Mouse (Mus musculus): Measurements from ENCODE around the gene Rab21.
"Not testable (repeated sequence)": the region's sequence is repeated elsewhere in the genome, so short reads cannot be mapped to it uniquely, and the experiment has no call there.

Rab21 gene

DNA sequence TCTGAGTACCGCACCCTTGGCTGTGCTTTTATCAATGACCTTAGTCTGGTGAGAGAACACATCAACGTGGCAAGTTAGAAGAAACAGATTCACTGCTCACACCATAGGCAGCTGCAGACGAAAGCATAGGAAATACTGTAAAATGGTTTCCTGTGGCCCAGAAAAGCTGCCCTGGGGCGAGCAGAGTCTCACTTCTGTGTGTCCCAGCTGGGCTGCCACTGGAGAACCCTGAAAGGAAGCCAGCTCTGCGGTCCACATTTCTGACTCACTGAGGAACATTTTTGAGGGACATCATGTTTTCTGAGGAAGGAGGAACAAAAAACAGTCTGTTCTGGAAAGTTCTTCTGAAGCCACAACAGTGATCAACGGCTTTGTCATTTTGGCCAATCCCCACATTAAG, 13.1 kb upstream of the Rab21 start:
- no peak for DNase-seq (ENCODE audit: low spot score)

- DNase-seq (ENCODE audit: low spot score), result no peak
Measured at GRCm38 (mm10) chr10:115323295-115323694, 7.9 kb upstream of the Rab21 start.

- DNase-seq (ENCODE audit: low spot score), result no peak
Measured at GRCm38 (mm10) chr10:115321317-115322035, 6.1 kb upstream of the Rab21 start.

- not testable (repeated sequence) for DNase-seq (ENCODE audit: low spot score)
Measured at GRCm38 (mm10) chr10:115318388-115318787, 3.0 kb upstream of the Rab21 start.

GRCm38 (mm10) chr10:115316313-115316712, 919 bp upstream of the Rab21 start:
- DNase-seq (ENCODE audit: low spot score), result no peak

DNA sequence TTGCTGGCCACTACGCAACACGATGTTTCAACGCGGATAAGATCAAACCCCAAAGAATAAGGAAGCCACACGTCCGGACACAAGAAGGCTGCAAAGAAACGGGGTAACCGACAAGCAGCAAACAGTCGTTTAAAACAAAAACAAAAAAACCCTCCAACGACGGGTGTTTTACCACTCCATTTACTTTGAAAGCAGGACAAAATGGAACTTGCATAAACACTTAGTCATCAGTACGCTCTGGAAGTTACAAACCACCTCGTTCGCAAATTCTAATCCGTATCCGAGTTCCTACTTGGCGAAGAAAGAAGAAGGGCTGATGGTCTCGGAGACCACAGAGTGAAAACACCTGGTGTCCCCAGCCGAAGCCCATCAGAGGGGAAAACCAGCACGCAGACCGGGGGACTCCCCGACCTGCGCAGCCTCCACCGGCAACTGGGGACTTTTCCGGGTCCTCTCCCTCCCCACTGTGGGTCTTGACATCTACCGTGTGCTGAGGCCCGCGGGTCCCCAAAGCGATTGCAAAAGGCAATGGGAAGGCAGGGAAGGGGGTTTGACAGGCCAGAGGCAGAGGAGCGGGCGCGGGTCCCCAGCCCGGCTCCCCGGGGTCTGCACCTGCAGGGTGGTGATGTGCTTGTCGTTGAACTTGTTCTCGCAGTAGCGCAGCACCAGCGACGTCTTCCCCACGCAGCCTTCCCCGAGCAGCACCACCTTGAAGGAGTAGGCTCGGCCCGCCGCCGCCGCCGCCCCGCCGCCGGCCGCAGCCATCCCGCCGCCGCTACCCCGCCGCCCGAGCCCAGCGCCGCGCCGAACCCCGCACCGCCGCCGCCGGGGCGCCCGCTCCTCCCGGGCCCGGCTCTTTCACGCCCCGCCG, 577 bp downstream of the Rab21 start:
- no peak for DNase-seq (ENCODE audit: low spot score)

- DNase-seq (ENCODE audit: low spot score), result no peak
Measured at GRCm38 (mm10) chr10:115314287-115314581, 1.2 kb downstream of the Rab21 start.

- DNase-seq (ENCODE audit: low spot score), result no peak
Measured at GRCm38 (mm10) chr10:115313641-115314286, 1.6 kb downstream of the Rab21 start.

GRCm38 (mm10) chr10:115312732-115313131, 2.7 kb downstream of the Rab21 start:
- no peak for DNase-seq (ENCODE audit: low spot score)

GRCm38 (mm10) chr10:115312194-115312593, 3.2 kb downstream of the Rab21 start:
- DNase-seq (ENCODE audit: low spot score), result no peak

DNA sequence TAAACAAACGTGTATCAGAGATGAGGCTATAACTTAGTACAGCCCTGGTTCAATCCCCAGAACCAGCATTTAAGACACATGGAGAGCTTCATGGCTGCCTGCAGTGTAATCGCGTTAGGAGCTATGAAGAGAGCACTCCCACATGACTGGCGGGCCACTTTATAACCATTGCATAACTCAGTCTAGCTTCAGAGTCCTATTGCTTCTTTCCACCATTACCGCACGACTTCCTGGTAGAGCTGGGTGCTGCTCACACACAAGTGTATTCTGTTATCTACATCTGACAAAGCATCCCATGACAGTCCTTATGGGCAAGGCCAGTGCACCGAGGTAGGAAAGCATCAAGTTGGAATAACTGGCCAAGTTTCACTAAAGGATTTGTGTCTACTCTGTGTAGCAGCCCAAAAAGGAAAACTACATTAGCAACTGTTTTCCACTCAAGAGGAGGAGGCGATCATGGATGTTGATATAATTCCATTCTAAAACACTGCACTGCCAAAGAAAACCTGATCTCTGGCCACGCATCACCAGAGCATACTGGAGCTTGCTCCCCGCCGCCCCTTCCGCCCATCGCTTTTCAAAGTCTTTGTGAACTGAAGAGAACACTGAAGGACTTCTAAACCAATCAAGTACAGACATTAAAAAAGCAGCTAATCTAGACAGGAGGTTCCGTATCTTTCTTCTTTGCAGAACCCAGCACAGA, 4.0 kb downstream of the Rab21 start:
- DNase-seq (ENCODE audit: low spot score), result no peak

- DNase-seq (ENCODE audit: low spot score), result no peak
Measured at GRCm38 (mm10) chr10:115309191-115309590, 6.2 kb downstream of the Rab21 start.

- no peak for DNase-seq (ENCODE audit: low spot score)
Measured at GRCm38 (mm10) chr10:115307331-115307875, 8.0 kb downstream of the Rab21 start.

- no peak for DNase-seq (ENCODE audit: low spot score)
Measured at GRCm38 (mm10) chr10:115298683-115299082, 16.7 kb downstream of the Rab21 start.

GRCm38 (mm10) chr10:115297582-115297981, 17.8 kb downstream of the Rab21 start:
- no peak for DNase-seq (ENCODE audit: low spot score)

DNA sequence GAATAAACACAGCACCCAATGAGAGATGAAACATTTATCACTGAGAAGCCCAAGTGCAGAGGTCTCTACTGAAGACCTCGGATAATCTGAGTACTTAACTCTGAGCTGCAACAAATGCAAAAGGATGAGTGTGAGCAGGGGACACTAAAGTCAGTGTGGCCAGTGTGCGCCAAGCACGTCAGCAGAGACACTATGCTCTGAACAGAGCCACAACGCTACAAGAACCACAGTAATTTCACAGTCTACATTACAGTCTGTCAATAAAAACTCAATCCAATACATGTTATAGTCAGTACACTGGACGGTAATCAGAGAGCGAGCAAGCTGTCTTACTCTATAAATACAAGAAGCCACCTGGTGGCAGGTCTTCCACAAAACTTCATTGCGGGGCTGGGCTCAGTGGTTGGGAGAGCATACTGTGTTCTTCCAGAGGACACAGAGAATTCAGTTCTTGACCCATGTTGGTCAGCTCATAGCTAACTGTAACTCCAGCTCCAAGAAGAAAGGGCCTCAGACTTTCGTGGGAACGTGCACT, 18.9 kb downstream of the Rab21 start:
- DNase-seq (ENCODE audit: low spot score), result no peak

DNA sequence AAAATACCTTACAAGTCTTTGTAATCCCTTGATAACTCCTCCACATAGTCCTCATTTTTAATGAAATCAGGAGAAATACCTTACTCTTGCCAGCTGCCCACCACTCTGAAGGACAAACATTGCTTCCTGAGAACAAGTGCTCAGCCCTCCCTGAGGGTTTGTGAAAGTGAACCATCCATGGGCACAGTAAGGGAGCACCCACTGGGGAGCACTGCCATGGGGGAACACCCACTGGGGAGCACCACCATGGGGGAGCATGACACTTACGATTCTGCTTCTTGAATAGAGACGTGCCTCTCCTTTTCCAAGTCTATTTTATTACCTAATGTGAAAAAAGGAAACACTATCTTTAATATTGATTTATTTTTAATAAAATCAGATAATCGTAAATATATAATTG, 20.2 kb downstream of the Rab21 start:
- DNase-seq (ENCODE audit: low spot score), result no peak

- no peak for DNase-seq (ENCODE audit: low spot score)
Measured at GRCm38 (mm10) chr10:115294715-115295114, 20.7 kb downstream of the Rab21 start.

GRCm38 (mm10) chr10:115293946-115294345, 21.4 kb downstream of the Rab21 start:
- DNase-seq (ENCODE audit: low spot score), result no peak

GRCm38 (mm10) chr10:115290671-115291070, 24.7 kb downstream of the Rab21 start:
- DNase-seq (ENCODE audit: low spot score), result no peak

GRCm38 (mm10) chr10:115288856-115289255, 26.5 kb downstream of the Rab21 start:
- DNase-seq (ENCODE audit: low spot score), result no peak

DNA sequence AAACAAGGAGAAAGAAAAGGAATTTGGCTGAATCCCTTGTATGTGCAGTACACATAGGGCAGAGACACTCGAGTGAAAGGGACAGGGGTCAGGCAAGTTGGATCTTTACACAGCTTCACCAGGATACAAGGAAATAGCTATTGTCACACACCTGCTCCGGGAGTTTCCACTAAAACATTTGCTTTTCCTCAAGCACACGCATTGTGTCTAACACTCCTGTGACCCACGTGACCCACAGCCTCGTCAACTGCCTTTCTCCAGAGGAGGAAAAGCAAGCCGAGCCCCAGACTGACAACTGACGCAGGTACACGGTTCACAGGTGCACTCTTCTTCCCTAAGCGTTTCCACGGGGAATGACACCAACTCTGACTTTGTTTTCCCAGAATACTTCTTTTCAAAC, 31.2 kb downstream of the Rab21 start:
- no peak for DNase-seq (ENCODE audit: low spot score)
